Mouse (Mus musculus) bone marrow macrophage, adult 2 months (primary cell): Measurements from ENCODE around the gene Brk1. TPM values are rescaled to one million over a fixed set of nuclear protein-coding genes. Genes with fewer than 3 reads are reported as not detected.
A peak's percentile ranks its signal among the peaks of the same experiment; 100 is the strongest.

ENCODE experiments used
- H3K27ac ChIP-seq: 2 replicates; pipeline ENCODE4 v1.5.1; 2012; ENCODE audit warnings: low read depth, low read length; ENCODE audit not compliant: insufficient read depth
- H3K4me1 ChIP-seq: 2 replicates; pipeline ENCODE4 v1.6.1; 2012; ENCODE audit warnings: low read length; ENCODE audit not compliant: control insufficient read depth, insufficient read depth
- H3K4me3 ChIP-seq: 2 replicates; pipeline ENCODE4 v1.5.1; 2012; ENCODE audit warnings: mild to moderate bottlenecking, low read length, moderate library complexity; ENCODE audit not compliant: insufficient read depth
- CTCF ChIP-seq: IDR thresholded peaks from 2 replicates; pipeline ENCODE4 v1.5.1; 2012; ENCODE audit warnings: low read depth, mild to moderate bottlenecking, low read length, moderate library complexity
- POLR2A ChIP-seq: IDR thresholded peaks from 2 replicates; pipeline ENCODE4 v1.6.1; 2012; ENCODE audit warnings: mild to moderate bottlenecking, low read depth, low read length, borderline replicate concordance
- polyA plus RNA-seq: library from polyadenylated mRNA; stranded (reverse); fragments of >200 nt; gene quantifications from 2 replicates; pipeline ENCODE4 v1.2.4, GENCODE M21; 2012; ENCODE audit not compliant: missing spikeins, insufficient read depth, insufficient read length

Gene Brk1
- polyA plus RNA-seq, 1 experiment, result 300 TPM

GRCm38 (mm10) chr6:113599833-113600232 is 4.7 kb upstream of the Brk1 start:
- H3K4me1 ChIP-seq, result no peaks in the 10 kb centered on the region
- no peak overlapping the region for H3K27ac ChIP-seq
- TF ChIP-seq CTCF, result no peak
- TF ChIP-seq POLR2A, result no peak
- H3K4me3 ChIP-seq, result no peak overlapping the region

- no peak within 1 kb of the TSS for H3K4me3 ChIP-seq
- TF ChIP-seq CTCF (no peak), POLR2A (no peak)
- no peak within 1 kb of the TSS for H3K27ac ChIP-seq
- no peaks in the 10 kb centered on the region; the same call in 1 of the 2 replicates for H3K4me1 ChIP-seq
Observed at GRCm38 (mm10) chr6:113600543-113601139, 3.9 kb upstream of the Brk1 start, which contains the start of gene Fancd2os. Gene Fancd2os, minus strand, starts transcription at chr6:113600715.

- Histone ChIP-seq H3K27ac (no peak overlapping the region), H3K4me3 (no peak overlapping the region), H3K4me1 (peaks cover 7% of the 10 kb centered on the region)
- TF ChIP-seq CTCF (no peak), POLR2A (no peak)
Observed at GRCm38 (mm10) chr6:113602821-113603220, 1.8 kb upstream of the Brk1 start.

GRCm38 (mm10) chr6:113603993-113604392 is 579 bp upstream of the Brk1 start:
- H3K4me1 ChIP-seq, result peaks cover 12% of the 10 kb centered on the region
- TF ChIP-seq POLR2A (no peak), CTCF (no peak)
- H3K4me3 ChIP-seq, result peak overlapping the region; percentile 91
- H3K27ac ChIP-seq, result no peak overlapping the region

GRCm38 (mm10) chr6:113605224-113605545 is 613 bp downstream of the Brk1 start:
- TF ChIP-seq POLR2A, result no peak
- TF ChIP-seq CTCF, result no peak
- peak overlapping the region; percentile 65 for H3K27ac ChIP-seq
- H3K4me1 ChIP-seq, result peaks cover 13% of the 10 kb centered on the region
- H3K4me3 ChIP-seq, result peak overlapping the region; percentile 91

GRCm38 (mm10) chr6:113608871-113609270 is 4.3 kb downstream of the Brk1 start:
- Histone ChIP-seq H3K4me1 (peaks cover 16% of the 10 kb centered on the region), H3K27ac (no peak overlapping the region), H3K4me3 (no peak overlapping the region)
- TF ChIP-seq CTCF (no peak), POLR2A (no peak)

DNA sequence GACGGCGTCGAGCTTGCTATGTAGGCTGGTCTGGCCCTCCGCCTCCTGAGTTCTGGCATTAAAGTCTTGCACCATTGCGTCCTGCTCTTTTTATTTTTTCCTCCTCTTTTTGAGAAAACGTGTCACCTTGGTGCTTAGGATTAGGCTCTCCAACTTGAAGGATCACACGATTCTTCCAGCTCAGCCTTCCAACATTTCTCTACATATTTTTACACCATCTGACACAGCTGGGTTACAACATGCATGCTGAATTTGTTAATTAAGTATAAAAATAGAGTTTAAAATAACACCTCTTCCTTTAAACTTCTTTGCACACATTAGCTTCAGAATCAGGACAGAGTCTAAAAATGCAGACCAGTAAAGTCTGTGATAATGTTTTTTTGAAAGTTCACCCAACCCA is 4.7 kb downstream of the Brk1 start:
- Histone ChIP-seq H3K4me3 (no peak overlapping the region), H3K27ac (no peak overlapping the region), H3K4me1 (peaks cover 16% of the 10 kb centered on the region)
- TF ChIP-seq POLR2A (no peak), CTCF (no peak)

GRCm38 (mm10) chr6:113612258-113612969 is 7.8 kb downstream of the Brk1 start:
- no peak overlapping the region for H3K4me3 ChIP-seq
- TF ChIP-seq CTCF (no peak), POLR2A (no peak)
- H3K4me1 ChIP-seq, result peaks cover 9% of the 10 kb centered on the region
- no peak overlapping the region for H3K27ac ChIP-seq

- TF ChIP-seq CTCF (no peak), POLR2A (no peak)
- Histone ChIP-seq H3K27ac (no peak overlapping the region), H3K4me3 (no peak overlapping the region), H3K4me1 (peaks cover 7% of the 10 kb centered on the region; the same call in 1 of the 2 replicates)
Observed at GRCm38 (mm10) chr6:113614152-113614551, 9.6 kb downstream of the Brk1 start.

GRCm38 (mm10) chr6:113614997-113615396 is 10.4 kb downstream of the Brk1 start:
- TF ChIP-seq POLR2A, result no peak
- no peak for TF ChIP-seq CTCF
- H3K4me1 ChIP-seq, result peaks cover 6% of the 10 kb centered on the region; the same call in 1 of the 2 replicates
- H3K4me3 ChIP-seq, result no peak overlapping the region
- no peak overlapping the region for H3K27ac ChIP-seq
